Mouse (Mus musculus): ENCODE data around the gene Mybpc1. TPM values are rescaled to one million over a fixed set of nuclear protein-coding genes. Genes with fewer than 3 reads are reported as not detected.

Gene Mybpc1
- polyA plus RNA-seq, 1 experiment from 2014 or later, result 2.1 TPM

DNA sequence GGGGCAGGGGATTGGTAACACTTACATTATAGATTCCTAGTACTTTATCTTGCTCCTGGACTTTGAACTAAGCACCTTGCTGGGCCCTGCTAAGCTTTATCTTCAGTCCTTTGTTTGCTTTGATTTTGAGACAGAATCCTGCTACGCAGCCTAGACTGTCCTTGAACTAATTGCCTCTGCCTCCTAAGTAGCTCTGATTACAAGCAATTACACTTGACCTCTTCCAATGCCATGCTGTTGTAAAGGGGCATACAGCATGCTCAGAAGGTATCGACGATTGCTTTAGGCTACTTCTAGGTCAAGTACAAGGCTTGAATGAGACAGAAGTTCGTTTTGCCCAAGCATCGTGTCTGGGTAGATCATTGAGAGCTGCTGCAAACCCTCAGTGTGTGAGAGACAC, 99.7 kb downstream of the Mybpc1 start:
- H3K4me1 ChIP-seq (replicated peaks; ENCODE audit: control insufficient read depth, insufficient read depth, low read length), result peaks cover 4% of the 10 kb centered on the region
- no peaks in the 10 kb centered on the region for H3K36me3 ChIP-seq (ENCODE audit: control insufficient read depth, insufficient read depth, low read length)
- no peaks in the 10 kb centered on the region for H3K9me3 ChIP-seq (ENCODE audit: control insufficient read depth, low read length)
- WGBS, result 56% methylated on average over 5 of the region's 5 CpGs
- peak; percentile 38 for ATAC-seq (replicated peaks; ENCODE audit: low FRiP score, low TSS enrichment, low read depth)
- peak overlapping the region; percentile 65 for H3K27ac ChIP-seq (ENCODE audit: low read depth)
- no peak overlapping the region for H3K4me2 ChIP-seq (ENCODE audit: low read length)
- no peaks in the 10 kb centered on the region for H3K27me3 ChIP-seq (replicated peaks; ENCODE audit: control insufficient read depth, insufficient read depth, low read length)
- no peak for DNase-seq (ENCODE audit: low spot score)
- no peak overlapping the region; the same call in 1 of the 2 replicates for H3K4me3 ChIP-seq (ENCODE audit: low read depth, low read length)
- no peak overlapping the region for H3K9ac ChIP-seq (ENCODE audit: low read length)

DNA sequence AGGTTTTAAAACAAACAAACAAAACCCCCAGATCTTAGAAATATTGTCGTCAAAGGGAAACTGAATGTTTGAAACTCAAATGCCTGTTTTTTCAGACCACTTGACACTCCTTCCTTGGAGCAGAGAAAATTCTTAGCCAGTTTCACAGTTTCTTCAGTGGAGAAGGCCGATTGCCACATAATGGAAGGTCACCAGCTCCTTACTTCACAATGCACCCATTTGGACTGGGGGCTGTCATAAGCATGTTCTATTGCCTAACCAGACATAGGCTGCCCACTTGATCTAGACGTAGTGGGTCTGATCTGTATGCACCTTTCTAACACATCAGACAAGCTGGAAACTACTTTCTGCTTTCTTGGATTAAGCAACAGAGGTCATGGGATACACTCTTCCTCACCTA, 100.5 kb downstream of the Mybpc1 start:
- Histone ChIP-seq H3K27ac (ENCODE audit: low read depth) (peak overlapping the region; percentile 62), H3K9me3 (ENCODE audit: control insufficient read depth, low read length) (no peaks in the 10 kb centered on the region), H3K9ac (ENCODE audit: low read length) (peak overlapping the region; percentile 66), H3K4me2 (ENCODE audit: low read length) (peak overlapping the region; percentile 69), H3K4me1 (replicated peaks; ENCODE audit: control insufficient read depth, insufficient read depth, low read length) (peaks cover 4% of the 10 kb centered on the region), H3K27me3 (replicated peaks; ENCODE audit: control insufficient read depth, insufficient read depth, low read length) (no peaks in the 10 kb centered on the region), H3K4me3 (ENCODE audit: low read depth, low read length) (peak overlapping the region; percentile 82; the same call in 1 of the 2 replicates), H3K36me3 (ENCODE audit: control insufficient read depth, insufficient read depth, low read length) (no peaks in the 10 kb centered on the region)
- 58% methylated on average over 3 of the region's 3 CpGs for WGBS
- ATAC-seq (replicated peaks; ENCODE audit: low FRiP score, low TSS enrichment, low read depth), result no peak
- DNase-seq (ENCODE audit: low spot score), result no peak

DNA sequence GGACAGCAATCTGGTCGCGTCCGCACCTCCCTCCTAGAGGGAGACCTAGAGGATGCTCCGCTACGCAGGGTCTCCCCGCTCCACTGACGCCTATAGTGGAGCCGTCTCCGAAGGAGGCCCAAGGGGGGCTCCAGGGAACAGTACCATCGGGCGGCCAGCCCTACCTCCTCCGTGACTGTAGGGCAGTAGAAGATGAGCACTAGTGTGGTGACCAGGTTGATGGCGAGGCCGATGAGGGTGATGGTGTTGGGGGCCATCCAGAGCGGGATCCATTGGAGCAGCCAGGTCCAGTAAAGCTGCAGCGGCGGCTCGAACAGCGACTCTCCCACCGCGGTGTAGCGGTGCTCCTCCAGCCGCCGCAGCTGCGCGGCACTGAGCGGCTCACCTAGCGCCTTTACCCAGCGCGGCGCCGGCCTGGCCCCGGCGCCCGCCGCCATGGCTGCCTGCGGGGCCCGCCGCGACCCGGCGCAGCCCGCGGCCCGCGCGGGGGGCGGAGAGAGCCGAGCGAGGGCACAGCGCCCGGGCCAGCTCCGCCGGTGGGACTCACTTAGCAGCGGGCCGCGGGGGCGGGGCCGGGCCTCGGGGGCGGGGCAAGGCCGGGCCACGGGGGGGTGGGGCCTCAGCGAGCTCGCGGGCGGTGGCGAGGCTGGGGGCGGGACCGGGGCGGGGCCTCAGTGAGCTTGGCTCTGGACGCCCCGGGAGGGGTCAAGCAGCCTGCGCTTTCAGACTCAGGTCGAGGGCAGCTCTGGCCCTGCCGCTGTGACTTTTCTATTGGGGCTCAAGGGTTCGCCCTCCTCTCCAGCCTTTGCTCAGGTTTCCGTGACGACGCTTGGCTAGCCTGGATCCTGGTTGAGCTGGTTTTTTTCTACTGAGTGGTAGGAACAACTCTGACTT, 101.3 kb downstream of the Mybpc1 start, which contains the start of gene Chpt1:
TSS of gene Chpt1 (minus strand) at position 653 of the 894 bp plus-strand sequence.
- H3K9ac ChIP-seq (ENCODE audit: low read length), result peak within 1 kb of the TSS; percentile 66
- no peaks in the 10 kb centered on the region for H3K36me3 ChIP-seq (ENCODE audit: control insufficient read depth, insufficient read depth, low read length)
- no peaks in the 10 kb centered on the region for H3K9me3 ChIP-seq (ENCODE audit: control insufficient read depth, low read length)
- H3K4me1 ChIP-seq (replicated peaks; ENCODE audit: control insufficient read depth, insufficient read depth, low read length), result peaks cover 4% of the 10 kb centered on the region
- H3K4me2 ChIP-seq (ENCODE audit: low read length), result peak within 1 kb of the TSS; percentile 69
- peak within 1 kb of the TSS; percentile 62 for H3K27ac ChIP-seq (ENCODE audit: low read depth)
- H3K27me3 ChIP-seq (replicated peaks; ENCODE audit: control insufficient read depth, insufficient read depth, low read length), result no peaks in the 10 kb centered on the region
- under 1% methylated on average over 63 of the region's 80 CpGs for WGBS
- H3K4me3 ChIP-seq (ENCODE audit: low read depth, low read length), result peak within 1 kb of the TSS; percentile 82
- peak; percentile 93 for DNase-seq (ENCODE audit: low spot score)
- ATAC-seq (replicated peaks; ENCODE audit: low FRiP score, low TSS enrichment, low read depth), result peak; percentile 93

DNA sequence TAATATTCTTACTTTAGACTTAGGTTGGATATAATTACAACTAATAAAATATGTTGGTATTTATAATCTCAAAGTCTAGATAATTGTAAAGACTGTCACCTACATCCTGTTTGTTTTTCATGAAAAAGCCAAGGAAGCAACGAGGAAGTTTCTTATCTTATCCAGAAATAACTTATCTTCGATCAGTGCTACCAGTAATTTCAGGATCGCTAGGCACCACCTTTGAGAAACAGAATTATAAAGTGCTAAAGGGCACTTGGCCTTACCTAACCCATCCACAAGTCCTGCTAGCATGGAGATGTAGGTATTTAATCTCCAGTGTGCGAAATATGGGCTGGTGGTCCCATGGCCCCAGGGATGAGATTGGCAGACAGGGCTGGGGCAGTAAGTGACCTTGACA, 102.0 kb downstream of the Mybpc1 start:
- H3K4me2 ChIP-seq (ENCODE audit: low read length), result peak overlapping the region; percentile 69
- no peaks in the 10 kb centered on the region for H3K9me3 ChIP-seq (ENCODE audit: control insufficient read depth, low read length)
- no peaks in the 10 kb centered on the region for H3K27me3 ChIP-seq (replicated peaks; ENCODE audit: control insufficient read depth, insufficient read depth, low read length)
- DNase-seq (ENCODE audit: low spot score) (no peak), ATAC-seq (replicated peaks; ENCODE audit: low FRiP score, low TSS enrichment, low read depth) (no peak)
- WGBS, result 44% methylated on average over 4 of the region's 4 CpGs
- no peaks in the 10 kb centered on the region for H3K36me3 ChIP-seq (ENCODE audit: control insufficient read depth, insufficient read depth, low read length)
- peak overlapping the region; percentile 66 for H3K9ac ChIP-seq (ENCODE audit: low read length)
- no peak overlapping the region for H3K27ac ChIP-seq (ENCODE audit: low read depth)
- H3K4me3 ChIP-seq (ENCODE audit: low read depth, low read length), result peak overlapping the region; percentile 82
- H3K4me1 ChIP-seq (replicated peaks; ENCODE audit: control insufficient read depth, insufficient read depth, low read length), result peaks cover 4% of the 10 kb centered on the region

DNA sequence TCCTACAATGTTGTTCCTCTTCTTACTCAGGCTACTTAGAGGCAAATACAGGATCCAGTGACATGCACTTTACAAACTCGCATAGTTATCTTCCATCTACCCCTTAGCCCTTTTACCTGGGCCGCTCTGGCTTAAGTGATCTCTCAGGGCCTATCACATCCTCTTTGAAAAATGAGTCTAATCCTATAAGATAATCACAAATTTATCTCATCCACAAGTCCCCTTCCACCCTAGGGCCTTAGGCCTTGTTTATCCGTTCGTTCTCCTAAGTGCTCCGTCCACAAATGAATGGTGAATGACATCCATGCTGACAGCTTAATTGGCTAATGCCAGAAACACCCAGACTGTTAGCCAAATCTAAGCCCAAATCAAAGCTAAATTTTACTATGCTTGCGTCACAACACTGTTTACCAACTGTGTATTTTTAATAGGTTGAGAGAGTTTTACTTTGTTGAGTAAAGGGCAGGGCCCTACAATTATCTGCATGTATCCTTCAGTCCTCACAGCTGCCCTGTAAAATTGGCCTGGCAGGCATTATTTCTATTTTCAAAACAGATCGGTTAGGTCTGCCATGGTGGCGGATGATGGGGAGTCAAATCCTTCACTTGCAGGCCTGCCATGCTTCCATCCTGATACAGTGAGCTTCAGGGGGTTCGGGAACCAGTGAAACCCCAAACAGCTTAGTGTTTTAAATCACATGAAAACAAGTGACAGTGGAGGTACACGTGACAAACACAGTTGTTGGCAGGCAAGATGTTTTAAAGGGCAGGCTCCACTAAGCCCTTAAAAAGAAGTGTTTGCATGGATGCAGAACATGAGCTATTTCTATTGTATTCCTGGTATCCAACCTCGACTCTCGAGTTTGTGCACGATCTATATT, 102.8 kb downstream of the Mybpc1 start:
- H3K9ac ChIP-seq (ENCODE audit: low read length), result no peak overlapping the region; the same call in 1 of the 2 replicates
- H3K27me3 ChIP-seq (replicated peaks; ENCODE audit: control insufficient read depth, insufficient read depth, low read length), result no peaks in the 10 kb centered on the region
- ATAC-seq (replicated peaks; ENCODE audit: low FRiP score, low TSS enrichment, low read depth) (no peak), DNase-seq (ENCODE audit: low spot score) (no peak)
- no peaks in the 10 kb centered on the region for H3K36me3 ChIP-seq (ENCODE audit: control insufficient read depth, insufficient read depth, low read length)
- no peak overlapping the region for H3K27ac ChIP-seq (ENCODE audit: low read depth)
- 71% methylated on average over 13 of the region's 13 CpGs for WGBS
- H3K4me3 ChIP-seq (ENCODE audit: low read depth, low read length), result peak overlapping the region; percentile 82
- H3K4me2 ChIP-seq (ENCODE audit: low read length), result peak overlapping the region; percentile 69
- no peaks in the 10 kb centered on the region for H3K9me3 ChIP-seq (ENCODE audit: control insufficient read depth, low read length)
- peaks cover 4% of the 10 kb centered on the region for H3K4me1 ChIP-seq (replicated peaks; ENCODE audit: control insufficient read depth, insufficient read depth, low read length)

DNA sequence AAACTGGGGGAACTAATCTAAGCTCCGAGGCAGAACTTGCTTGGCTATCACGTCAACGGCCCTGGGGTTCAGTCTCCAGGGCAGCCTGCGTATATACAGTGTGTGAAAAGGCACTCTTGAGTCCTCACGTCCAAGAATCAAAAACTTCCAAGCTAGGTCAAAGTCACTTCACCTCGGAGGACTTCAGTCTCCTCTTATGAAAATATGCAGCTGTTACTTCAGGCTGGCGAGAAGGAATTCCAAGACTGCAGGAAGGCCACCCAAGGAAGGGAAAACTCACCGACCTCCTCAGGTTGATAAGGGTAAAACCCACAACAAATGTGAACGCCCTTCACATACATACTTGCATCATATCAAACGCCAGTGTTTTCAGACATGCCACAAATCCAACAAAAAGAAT, 103.6 kb downstream of the Mybpc1 start:
- H3K4me3 ChIP-seq (ENCODE audit: low read depth, low read length), result no peak overlapping the region

DNA sequence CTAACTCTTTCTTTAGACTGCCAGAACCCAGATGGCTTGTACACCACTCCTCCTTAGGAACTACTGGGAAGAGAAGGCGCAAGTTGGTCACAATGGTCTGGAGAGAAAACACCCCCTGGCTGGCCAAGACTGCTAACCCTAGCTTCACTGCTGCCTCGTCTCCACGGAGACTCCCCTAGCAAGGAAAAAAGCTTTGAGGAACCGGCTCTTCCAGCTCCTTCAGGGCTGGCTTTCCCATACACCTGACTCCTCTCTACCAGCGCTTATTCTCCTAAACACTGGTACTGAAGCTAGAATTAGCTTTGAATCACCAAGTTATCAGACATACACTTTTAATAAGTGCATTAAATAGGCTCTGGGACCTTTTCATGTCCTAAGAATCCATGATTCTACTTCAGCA, 105.0 kb downstream of the Mybpc1 start:
- no peak overlapping the region for H3K27ac ChIP-seq (ENCODE audit: low read depth)
- no peaks in the 10 kb centered on the region for H3K9me3 ChIP-seq (ENCODE audit: control insufficient read depth, low read length)
- no peak overlapping the region for H3K4me3 ChIP-seq (ENCODE audit: low read depth, low read length)
- H3K27me3 ChIP-seq (replicated peaks; ENCODE audit: control insufficient read depth, insufficient read depth, low read length), result no peaks in the 10 kb centered on the region
- DNase-seq (ENCODE audit: low spot score), result no peak
- ATAC-seq (replicated peaks; ENCODE audit: low FRiP score, low TSS enrichment, low read depth), result no peak
- no peak overlapping the region for H3K9ac ChIP-seq (ENCODE audit: low read length)
- H3K4me2 ChIP-seq (ENCODE audit: low read length), result no peak overlapping the region
- 70% methylated on average over 5 of the region's 5 CpGs for WGBS
- H3K36me3 ChIP-seq (ENCODE audit: control insufficient read depth, insufficient read depth, low read length), result no peaks in the 10 kb centered on the region
- peaks cover 6% of the 10 kb centered on the region for H3K4me1 ChIP-seq (replicated peaks; ENCODE audit: control insufficient read depth, insufficient read depth, low read length)

More for the DNA sequence above, 103.6 kb downstream of the Mybpc1 start:
- Histone ChIP-seq H3K4me1 (replicated peaks; ENCODE audit: control insufficient read depth, insufficient read depth, low read length) (peaks cover 6% of the 10 kb centered on the region), H3K9ac (ENCODE audit: low read length) (no peak overlapping the region), H3K4me2 (ENCODE audit: low read length) (peak overlapping the region; percentile 69; the same call in 1 of the 2 replicates), H3K27me3 (replicated peaks; ENCODE audit: control insufficient read depth, insufficient read depth, low read length) (no peaks in the 10 kb centered on the region), H3K36me3 (ENCODE audit: control insufficient read depth, insufficient read depth, low read length) (no peaks in the 10 kb centered on the region), H3K27ac (ENCODE audit: low read depth) (no peak overlapping the region), H3K9me3 (ENCODE audit: control insufficient read depth, low read length) (no peaks in the 10 kb centered on the region)
- ATAC-seq (replicated peaks; ENCODE audit: low FRiP score, low TSS enrichment, low read depth) (no peak), DNase-seq (ENCODE audit: low spot score) (no peak)
- WGBS, result 58% methylated on average over 10 of the region's 10 CpGs

DNA sequence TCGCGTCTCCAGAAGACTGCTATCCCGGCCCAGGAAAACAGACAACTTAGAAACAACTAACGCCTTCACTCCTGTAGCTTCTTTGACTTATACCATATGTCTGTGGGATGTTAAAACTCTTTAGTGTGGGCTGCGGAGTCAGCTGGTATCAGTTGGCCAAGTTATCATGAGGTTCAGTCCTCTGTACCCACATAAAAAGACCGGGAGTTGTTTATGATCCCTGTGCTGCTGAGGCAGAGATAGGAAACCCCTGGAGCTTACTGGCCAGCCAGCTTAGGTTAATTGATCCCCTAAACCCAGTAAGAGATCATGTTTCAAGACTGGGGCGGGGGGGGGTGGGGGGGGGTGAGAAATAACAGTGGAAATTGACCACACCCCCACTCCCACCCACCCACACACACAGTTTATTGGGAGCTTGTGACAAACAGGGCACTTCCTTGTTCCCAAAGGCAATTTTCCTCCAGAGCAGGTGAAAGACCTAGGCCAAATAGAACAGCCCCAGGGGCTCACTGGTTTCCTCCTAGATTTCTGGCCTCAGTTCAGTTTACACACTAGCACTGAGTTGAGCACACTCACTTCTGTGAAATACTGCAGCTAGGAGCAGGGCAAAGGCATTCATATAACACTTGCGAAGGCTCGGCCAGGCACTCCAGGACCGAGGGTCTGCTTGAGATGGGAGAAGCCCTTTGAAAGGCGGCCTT, 107.9 kb downstream of the Mybpc1 start:
- H3K4me2 ChIP-seq (ENCODE audit: low read length), result no peak overlapping the region
- 48% methylated on average over 11 of the region's 11 CpGs for WGBS
- no peak overlapping the region for H3K27ac ChIP-seq (ENCODE audit: low read depth)
- no peak overlapping the region for H3K4me3 ChIP-seq (ENCODE audit: low read depth, low read length)
- no peaks in the 10 kb centered on the region for H3K9me3 ChIP-seq (ENCODE audit: control insufficient read depth, low read length)
- ATAC-seq (replicated peaks; ENCODE audit: low FRiP score, low TSS enrichment, low read depth) (peak; percentile 60), DNase-seq (ENCODE audit: low spot score) (no peak)
- H3K27me3 ChIP-seq (replicated peaks; ENCODE audit: control insufficient read depth, insufficient read depth, low read length), result no peaks in the 10 kb centered on the region
- no peak overlapping the region for H3K9ac ChIP-seq (ENCODE audit: low read length)
- peaks cover 6% of the 10 kb centered on the region for H3K4me1 ChIP-seq (replicated peaks; ENCODE audit: control insufficient read depth, insufficient read depth, low read length)
- no peaks in the 10 kb centered on the region for H3K36me3 ChIP-seq (ENCODE audit: control insufficient read depth, insufficient read depth, low read length)
